Comparison of ENCODE assay signal across 12 mouse cellular contexts in genomic region chr17:13239461-13239860, GRCm38 (mm10). TPM values are rescaled to one million over a fixed set of nuclear protein-coding genes. Genes with fewer than 3 reads are reported as not detected.
"Had no signal": no experiment of that assay in that cellular context is flagged by ENCODE, and none has a peak within 500 bp of the region (broad histone marks: within the 10 kb centered on the region; RNA-seq: fewer than 3 reads in every experiment).

No protein-coding gene starts in this region.

RNA-seq across cellular contexts. Expression of gene Smok2b, which starts 9.4 kb away (rescaled TPM):
- polyA plus RNA-seq: kidney, adult 2 months; kidney, embryonic 15.5 days; limb, embryonic 10.5 days; limb, embryonic 15.5 days; liver, embryonic 13.5 days; liver, postnatal 0 days; midbrain, embryonic 10.5 days; myocyte; neural tube, embryonic 11.5 days; neural tube, embryonic 15.5 days; small intestine, adult 2 months; stomach, embryonic 16.5 days had no signal

RNA-seq across cellular contexts. Expression of gene Smok2a, which starts 18.5 kb away (rescaled TPM):
- polyA plus RNA-seq: kidney, adult 2 months; kidney, embryonic 15.5 days; limb, embryonic 10.5 days; limb, embryonic 15.5 days; liver, embryonic 13.5 days; liver, postnatal 0 days; midbrain, embryonic 10.5 days; myocyte; neural tube, embryonic 11.5 days; neural tube, embryonic 15.5 days; small intestine, adult 2 months; stomach, embryonic 16.5 days had no signal
